Mouse (Mus musculus) C2C12 (cell line): ENCODE data around the gene Des.

Experiments used
- CEBPB ChIP-seq: IDR thresholded peaks from one replicate; pipeline ENCODE4 v1.6.1; 2011; ENCODE audit warnings: low read depth, mild to moderate bottlenecking, control low read depth, moderate library complexity
- CTCF ChIP-seq: IDR thresholded peaks from one replicate; pipeline ENCODE4 v1.5.1; 2011; ENCODE audit not compliant: control insufficient read depth, insufficient read depth, insufficient read length
- FOSL1 ChIP-seq: IDR thresholded peaks from one replicate; pipeline ENCODE4 v1.8.0; 2011; ENCODE audit warnings: mild to moderate bottlenecking, low read length; ENCODE audit not compliant: poor library complexity, insufficient read depth, severe bottlenecking
- MAX ChIP-seq: IDR thresholded peaks from one replicate; pipeline ENCODE4 v1.6.1; 2011; ENCODE audit warnings: mild to moderate bottlenecking, control low read depth
- USF1 ChIP-seq: IDR thresholded peaks from one replicate; pipeline ENCODE4 v1.6.1; 2011; ENCODE audit warnings: low read depth, mild to moderate bottlenecking, control low read depth, moderate library complexity

DNA sequence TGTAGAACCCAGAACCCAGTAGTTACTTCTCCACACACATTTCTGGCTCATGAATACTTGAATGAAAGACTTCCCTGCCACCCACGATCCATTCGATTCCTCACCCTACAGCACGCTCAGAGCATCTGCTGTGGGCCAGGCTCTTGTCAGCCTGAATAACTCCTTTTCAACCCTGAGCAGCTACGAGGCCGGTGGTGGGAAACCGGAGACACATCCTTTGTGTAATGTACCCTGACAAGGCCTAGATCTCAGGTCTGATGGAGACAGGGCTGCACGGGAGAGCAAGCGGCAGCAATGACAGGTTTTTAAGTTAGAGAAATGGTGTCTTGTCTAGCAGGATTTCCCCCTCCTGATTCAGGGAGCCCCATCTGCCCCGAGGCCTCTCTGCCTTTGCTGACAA, 20.8 kb upstream of the Des start:
- TF ChIP-seq CTCF (no peak), CEBPB (no peak), MAX (no peak), USF1 (no peak), FOSL1 (no peak)
